Mouse (Mus musculus): Measurements from ENCODE around the gene Tnfsf12.

DNA sequence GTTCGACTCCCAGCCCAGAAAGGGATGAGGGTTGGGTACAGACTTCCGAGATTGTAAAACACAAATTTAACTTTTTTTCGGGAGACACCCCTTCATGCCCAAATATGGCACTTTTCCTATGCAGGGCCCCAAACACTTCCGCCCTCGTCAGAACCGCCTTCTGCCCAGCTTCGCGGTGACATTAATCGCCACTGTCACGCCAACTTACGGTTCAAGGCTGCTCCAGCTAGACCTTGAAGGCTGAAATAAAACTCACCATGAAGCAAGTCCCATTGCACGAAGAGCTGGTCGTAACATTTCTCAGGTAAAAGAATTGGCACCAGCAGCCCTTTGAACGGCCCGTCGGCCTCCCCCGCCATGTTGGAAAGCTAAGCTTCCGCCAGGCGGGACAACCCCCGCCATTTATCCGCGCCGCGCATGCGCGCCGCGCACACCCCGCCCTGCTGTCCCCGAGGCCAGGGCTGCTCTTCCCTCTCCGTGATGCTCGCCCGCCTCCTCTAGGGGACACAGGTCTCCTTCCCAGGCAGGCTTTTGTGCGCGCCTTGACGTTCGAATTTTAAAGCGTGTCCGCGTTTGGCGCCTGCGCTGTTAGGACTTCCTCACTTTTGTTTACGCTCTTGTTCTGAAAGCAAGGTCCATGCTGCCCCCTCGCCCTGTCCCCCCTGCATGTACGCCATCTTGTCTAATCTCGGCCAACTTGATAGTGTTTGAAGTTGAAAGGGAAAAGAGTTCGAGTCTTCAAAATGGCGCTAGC lies 33.3 kb downstream of the Tnfsf12 start, which contains the start of gene Mpdu1:
- TF ChIP-seq CTCF (IDR thresholded peaks at IDR 0.05; ENCODE audit: borderline replicate concordance, insufficient read depth, low read depth, low read length) (peak; percentile 18; the same call in 1 of the 2 replicates), POLR2A (IDR thresholded peaks at IDR 0.05; ENCODE audit: borderline replicate concordance, insufficient read depth, low read length) (peak; percentile 74; the same call in 1 of the 2 replicates)
